Mouse (Mus musculus) liver, embryonic 14.5 days (tissue): ENCODE data around the gene Olfr560.

Experiments used
- CTCF ChIP-seq: IDR thresholded peaks from 2 replicates; pipeline ENCODE4 v1.5.1; 2016; ENCODE audit warnings: antibody characterized with exemption, low read depth, control low read depth
- EP300 ChIP-seq: IDR thresholded peaks from 2 replicates; pipeline ENCODE4 v1.6.1; 2016; ENCODE audit warnings: antibody characterized with exemption, low read depth

GRCm38 (mm10) chr7:102770921-102771320, 11.8 kb upstream of the Olfr560 start, which contains the start of gene Olfr561:
- TF ChIP-seq CTCF = no peak
- TF ChIP-seq EP300 = no peak
